Mouse (Mus musculus): Measurements from ENCODE around the gene Wbp1. TPM values are rescaled to one million over a fixed set of nuclear protein-coding genes. Genes with fewer than 3 reads are reported as not detected.

Gene Wbp1
- total and polyA plus RNA-seq, 3 experiments: 70.4 to 152 (median 74.6) TPM

DNA sequence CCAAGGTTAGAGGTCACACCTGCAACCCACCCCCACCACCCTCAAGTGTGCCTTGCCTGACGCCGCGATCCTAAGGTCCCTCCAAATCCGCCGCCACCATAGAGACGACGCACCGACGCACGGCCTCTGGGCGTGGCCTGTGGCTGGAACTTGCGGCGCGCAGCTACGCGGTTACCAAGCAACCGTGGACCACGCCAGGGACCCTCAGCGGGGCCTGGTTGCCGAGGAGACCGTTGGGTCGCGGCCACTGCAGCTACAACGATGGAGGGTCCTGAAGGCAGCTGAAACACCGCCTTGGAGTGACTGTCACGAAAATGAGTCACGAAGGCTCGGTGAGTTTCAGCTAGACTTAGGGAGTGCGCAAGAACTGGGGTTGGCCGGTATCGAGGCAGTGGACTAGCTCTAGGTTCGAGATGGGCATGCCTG is 34.9 kb upstream of the Wbp1 start, which contains the start of the genes Wdr54 and 1700003E16Rik:
Wdr54 (minus strand) TSS at position 139 of the 426 bp plus-strand sequence.
1700003E16Rik (plus strand) TSS at position 146 of the 426 bp plus-strand sequence.
- peak; percentile 66 to 75 for DNase-seq
- H3K9ac ChIP-seq (ENCODE audit: low read depth, low read length): peak within 1 kb of the TSS; percentile 53
- 2% methylated on average over 32 of the region's 32 CpGs for WGBS
- intact Hi-C loops (cut with DNase I): no loop called here
- H3K4me3 ChIP-seq: peak within 1 kb of the TSS; percentile 52
- H3K36me3 ChIP-seq (ENCODE audit: control insufficient read depth, insufficient read depth, low read length): no peaks in the 10 kb centered on the region
- no peak within 1 kb of the TSS for H3K27ac ChIP-seq
- TF ChIP-seq POLR2A (IDR thresholded peaks at IDR 0.05; ENCODE audit: insufficient read depth, low read depth, low read length) (no peak), CTCF (IDR thresholded peaks at IDR 0.05) (no peak), EP300 (IDR thresholded peaks at IDR 0.05; ENCODE audit: insufficient read depth, low read depth, low read length) (no peak)
- H3K79me2 ChIP-seq (replicated peaks; ENCODE audit: control insufficient read depth, insufficient read depth, low read length): no peaks in the 10 kb centered on the region
- no peaks in the 10 kb centered on the region for H3K27me3 ChIP-seq (ENCODE audit: control insufficient read depth, insufficient read depth, low read length)
- H3K4me1 ChIP-seq (ENCODE audit: control insufficient read depth, insufficient read depth, low read length): peaks cover 1% of the 10 kb centered on the region; the same call in 1 of the 2 replicates

DNA sequence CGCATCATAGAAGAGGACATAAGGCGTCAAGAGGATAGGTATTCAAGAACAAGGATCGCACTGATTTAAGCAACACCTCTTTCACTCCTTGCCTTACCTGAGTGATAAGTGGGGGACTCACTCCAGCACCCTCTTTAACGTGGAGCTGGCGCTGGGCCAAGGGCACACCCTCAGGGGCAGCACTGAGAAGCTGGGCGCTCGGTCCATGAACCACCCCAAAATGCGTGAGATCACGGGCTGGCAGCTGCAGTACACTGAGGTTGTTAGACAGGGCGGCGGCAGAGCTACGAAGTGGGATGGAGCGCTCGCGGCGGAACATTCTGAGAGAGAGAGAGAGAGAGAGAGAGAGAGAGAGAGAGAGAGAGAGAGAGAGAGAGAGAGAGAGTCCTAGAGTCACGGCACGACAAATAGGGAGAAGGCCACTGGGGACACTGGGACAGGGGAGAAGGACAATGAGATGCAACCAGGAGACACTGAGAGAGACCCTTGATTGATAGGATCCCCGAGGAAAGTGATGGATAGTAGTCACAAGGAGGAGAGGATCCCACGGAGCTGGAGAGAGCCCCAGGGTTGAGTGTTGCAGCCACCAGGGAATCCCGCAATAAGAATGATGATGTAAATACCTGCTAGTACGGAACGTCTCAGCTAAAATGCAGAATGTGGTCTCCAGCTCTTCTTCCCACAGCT is 34.3 kb upstream of the Wbp1 start:
- Histone ChIP-seq H3K4me3 (peak overlapping the region; percentile 52), H3K27ac (no peak overlapping the region), H3K9ac (ENCODE audit: low read depth, low read length) (peak overlapping the region; percentile 53), H3K36me3 (ENCODE audit: control insufficient read depth, insufficient read depth, low read length) (no peaks in the 10 kb centered on the region), H3K27me3 (ENCODE audit: control insufficient read depth, insufficient read depth, low read length) (no peaks in the 10 kb centered on the region), H3K4me1 (ENCODE audit: control insufficient read depth, insufficient read depth, low read length) (peaks cover 1% of the 10 kb centered on the region; the same call in 1 of the 2 replicates), H3K79me2 (replicated peaks; ENCODE audit: control insufficient read depth, insufficient read depth, low read length) (no peaks in the 10 kb centered on the region)
- 12% methylated on average over 23 of the region's 23 CpGs for WGBS
- peak in 1 of 2 experiments; percentile 33 for DNase-seq
- TF ChIP-seq EP300 (IDR thresholded peaks at IDR 0.05; ENCODE audit: insufficient read depth, low read depth, low read length): no peak
- TF ChIP-seq POLR2A (IDR thresholded peaks at IDR 0.05; ENCODE audit: insufficient read depth, low read depth, low read length): no peak
- TF ChIP-seq CTCF (IDR thresholded peaks at IDR 0.05): no peak
- intact Hi-C loops (cut with DNase I): no loop called here

DNA sequence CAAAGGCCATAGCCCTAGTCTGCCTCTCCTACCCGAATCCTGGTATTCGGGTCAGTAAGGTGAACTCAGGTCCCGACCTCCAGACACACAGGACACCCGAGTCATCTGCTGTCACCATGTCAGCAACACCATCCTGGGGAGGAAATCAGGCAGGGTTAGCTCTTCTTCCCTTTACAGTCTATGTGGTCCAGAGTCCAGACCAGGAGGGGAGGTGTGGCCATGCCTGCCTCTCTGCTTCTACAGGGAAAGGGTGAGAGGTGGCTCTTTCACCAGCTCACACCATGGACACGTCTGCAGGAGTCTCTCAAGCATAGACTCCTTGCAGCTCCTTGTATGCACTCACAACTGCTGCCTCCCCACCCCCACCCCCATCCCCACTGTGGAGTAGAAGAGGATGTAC is 32.1 kb upstream of the Wbp1 start:
- no peaks in the 10 kb centered on the region for H3K27me3 ChIP-seq (ENCODE audit: control insufficient read depth, insufficient read depth, low read length)
- H3K27ac ChIP-seq: no peak overlapping the region
- DNase-seq: no peak
- H3K36me3 ChIP-seq (ENCODE audit: control insufficient read depth, insufficient read depth, low read length): no peaks in the 10 kb centered on the region
- TF ChIP-seq POLR2A (IDR thresholded peaks at IDR 0.05; ENCODE audit: insufficient read depth, low read depth, low read length) (no peak), EP300 (IDR thresholded peaks at IDR 0.05; ENCODE audit: insufficient read depth, low read depth, low read length) (no peak), CTCF (IDR thresholded peaks at IDR 0.05) (no peak)
- intact Hi-C loops (cut with DNase I): no loop called here
- no peak overlapping the region for H3K4me3 ChIP-seq
- H3K4me1 ChIP-seq (ENCODE audit: control insufficient read depth, insufficient read depth, low read length): peaks cover 1% of the 10 kb centered on the region; the same call in 1 of the 2 replicates
- WGBS: 76% methylated on average over 5 of the region's 5 CpGs
- no peak overlapping the region for H3K9ac ChIP-seq (ENCODE audit: low read depth, low read length)
- H3K79me2 ChIP-seq (replicated peaks; ENCODE audit: control insufficient read depth, insufficient read depth, low read length): no peaks in the 10 kb centered on the region

DNA sequence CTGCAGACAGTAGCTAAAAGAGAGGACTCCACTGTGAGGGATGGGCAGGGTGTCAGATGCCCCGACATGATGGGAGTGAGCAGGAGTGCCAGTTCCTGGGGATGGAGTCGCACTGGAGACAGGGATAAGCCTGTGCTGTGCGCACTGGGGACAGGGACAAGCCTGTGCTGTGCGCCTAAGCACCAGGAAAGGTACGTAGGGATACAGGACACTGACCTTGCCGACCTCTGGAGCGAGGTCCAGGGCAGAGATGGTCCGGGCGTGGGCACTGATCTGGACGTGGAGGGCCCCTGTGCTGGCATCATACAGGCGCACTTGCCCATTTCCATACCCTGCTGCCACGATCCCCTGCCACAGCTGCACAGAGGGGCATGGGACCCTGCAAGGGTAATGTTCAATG is 31.7 kb upstream of the Wbp1 start:
- WGBS: 84% methylated on average over 12 of the region's 12 CpGs
- no peak for TF ChIP-seq CTCF (IDR thresholded peaks at IDR 0.05)
- TF ChIP-seq EP300 (IDR thresholded peaks at IDR 0.05; ENCODE audit: insufficient read depth, low read depth, low read length): no peak
- TF ChIP-seq POLR2A (IDR thresholded peaks at IDR 0.05; ENCODE audit: insufficient read depth, low read depth, low read length): no peak
- H3K4me3 ChIP-seq: no peak overlapping the region
- no peaks in the 10 kb centered on the region for H3K79me2 ChIP-seq (replicated peaks; ENCODE audit: control insufficient read depth, insufficient read depth, low read length)
- H3K27ac ChIP-seq: no peak overlapping the region
- DNase-seq: no peak
- H3K4me1 ChIP-seq (ENCODE audit: control insufficient read depth, insufficient read depth, low read length): peaks cover 1% of the 10 kb centered on the region; the same call in 1 of the 2 replicates
- H3K36me3 ChIP-seq (ENCODE audit: control insufficient read depth, insufficient read depth, low read length): no peaks in the 10 kb centered on the region
- H3K9ac ChIP-seq (ENCODE audit: low read depth, low read length): no peak overlapping the region
- no peaks in the 10 kb centered on the region for H3K27me3 ChIP-seq (ENCODE audit: control insufficient read depth, insufficient read depth, low read length)
- intact Hi-C loops (cut with DNase I): no loop called here

DNA sequence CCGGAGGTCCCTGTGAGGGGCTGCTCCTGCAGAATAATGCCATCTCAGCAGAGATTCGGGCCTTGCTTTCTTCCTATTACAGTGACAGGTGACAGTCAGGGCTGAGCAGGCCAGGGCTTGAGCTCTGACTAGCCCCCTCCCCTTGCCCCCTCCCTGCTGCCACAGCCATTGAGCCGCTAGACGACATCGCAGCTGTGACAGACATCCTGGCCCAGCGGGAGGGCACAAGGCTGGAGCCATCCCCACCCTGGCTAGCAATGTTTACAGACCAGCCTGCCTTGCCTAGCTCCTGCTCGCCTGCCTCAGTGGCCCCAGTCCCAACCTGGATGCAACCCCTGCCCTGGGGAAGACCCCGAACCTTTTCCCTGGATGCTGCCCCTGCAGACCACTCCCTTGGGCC is 30.4 kb upstream of the Wbp1 start:
- intact Hi-C loops (cut with DNase I): no loop called here
- Histone ChIP-seq H3K4me1 (ENCODE audit: control insufficient read depth, insufficient read depth, low read length) (peaks cover 1% of the 10 kb centered on the region; the same call in 1 of the 2 replicates), H3K36me3 (ENCODE audit: control insufficient read depth, insufficient read depth, low read length) (no peaks in the 10 kb centered on the region), H3K27ac (no peak overlapping the region), H3K27me3 (ENCODE audit: control insufficient read depth, insufficient read depth, low read length) (no peaks in the 10 kb centered on the region), H3K4me3 (no peak overlapping the region), H3K9ac (ENCODE audit: low read depth, low read length) (no peak overlapping the region), H3K79me2 (replicated peaks; ENCODE audit: control insufficient read depth, insufficient read depth, low read length) (no peaks in the 10 kb centered on the region)
- no peak for DNase-seq
- 56% methylated on average over 8 of the region's 8 CpGs for WGBS
- TF ChIP-seq EP300 (IDR thresholded peaks at IDR 0.05; ENCODE audit: insufficient read depth, low read depth, low read length) (no peak), POLR2A (IDR thresholded peaks at IDR 0.05; ENCODE audit: insufficient read depth, low read depth, low read length) (no peak), CTCF (IDR thresholded peaks at IDR 0.05) (no peak)

DNA sequence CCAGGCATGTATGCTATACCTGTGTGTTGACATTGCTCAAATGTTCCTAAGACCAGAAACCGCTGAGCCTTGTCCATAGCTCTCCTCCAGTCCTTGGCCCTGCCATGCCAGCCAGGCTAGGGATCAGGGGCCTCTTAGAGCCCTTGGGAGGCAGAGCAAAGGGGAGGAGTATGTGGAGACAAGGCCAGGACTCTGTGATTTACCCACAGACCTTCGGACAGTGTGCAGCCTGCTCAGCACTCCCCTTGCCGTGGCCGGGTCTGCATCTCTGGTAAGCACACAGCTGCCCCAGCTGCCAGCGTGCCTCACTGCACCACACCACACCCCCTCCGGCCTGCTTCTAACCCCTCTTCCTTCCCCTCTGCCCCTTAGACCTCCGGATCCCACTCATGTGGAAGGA is 25.9 kb upstream of the Wbp1 start:
- 56% methylated on average over 7 of the region's 7 CpGs for WGBS
- no peak overlapping the region for H3K9ac ChIP-seq (ENCODE audit: low read depth, low read length)
- H3K4me3 ChIP-seq: no peak overlapping the region
- no peaks in the 10 kb centered on the region for H3K27me3 ChIP-seq (ENCODE audit: control insufficient read depth, insufficient read depth, low read length)
- TF ChIP-seq EP300 (IDR thresholded peaks at IDR 0.05; ENCODE audit: insufficient read depth, low read depth, low read length): no peak
- no peak for TF ChIP-seq CTCF (IDR thresholded peaks at IDR 0.05)
- no peak for TF ChIP-seq POLR2A (IDR thresholded peaks at IDR 0.05; ENCODE audit: insufficient read depth, low read depth, low read length)
- H3K27ac ChIP-seq: no peak overlapping the region
- intact Hi-C loops (cut with DNase I): no loop called here
- no peaks in the 10 kb centered on the region for H3K36me3 ChIP-seq (ENCODE audit: control insufficient read depth, insufficient read depth, low read length)
- no peaks in the 10 kb centered on the region for H3K79me2 ChIP-seq (replicated peaks; ENCODE audit: control insufficient read depth, insufficient read depth, low read length)
- H3K4me1 ChIP-seq (ENCODE audit: control insufficient read depth, insufficient read depth, low read length): 0 out of 2 replicates have a peak, but pooled peaks cover 2% of the 10 kb centered on the region
- DNase-seq: no peak

Measured in heart, adult 2 months (tissue).